Mouse (Mus musculus): ENCODE data around the gene Nup160. TPM values are rescaled to one million over a fixed set of nuclear protein-coding genes. Genes with fewer than 3 reads are reported as not detected.

Nup160 gene
- polyA plus RNA-seq, 1 experiment = 28.0 TPM

DNA sequence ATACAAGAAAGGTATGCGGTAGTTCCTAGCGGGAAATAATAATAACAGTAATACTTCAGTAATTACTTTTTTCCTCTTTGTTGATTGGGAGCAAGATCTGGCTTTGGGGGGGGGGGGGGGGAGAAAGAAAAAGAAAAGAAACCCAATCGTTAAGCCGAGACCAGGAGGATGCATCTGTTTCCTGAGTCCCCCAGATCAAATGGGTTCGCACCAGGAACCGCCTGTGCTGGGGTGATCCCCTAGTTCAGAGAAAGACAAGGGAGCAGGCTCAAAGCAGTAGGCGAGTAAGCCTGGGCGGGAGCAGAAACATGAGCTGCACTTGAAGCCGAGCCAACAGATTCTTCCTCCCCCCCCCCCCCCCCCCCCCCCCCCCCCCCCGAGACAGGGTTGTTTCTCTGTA is 24.9 kb upstream of the Nup160 start:
- H3K27ac ChIP-seq (ENCODE audit: control insufficient read depth, insufficient read depth, low read depth, low read length) = no peak overlapping the region
- H3K27me3 ChIP-seq (ENCODE audit: control insufficient read depth, insufficient read depth, low read length) = no peaks in the 10 kb centered on the region
- no peaks in the 10 kb centered on the region for H3K4me1 ChIP-seq (ENCODE audit: control insufficient read depth, insufficient read depth, low read length)
- no peak overlapping the region for H3K4me3 ChIP-seq (ENCODE audit: control insufficient read depth, low read depth, low read length)
- TF ChIP-seq CTCF (IDR thresholded peaks at IDR 0.05; ENCODE audit: control insufficient read depth, insufficient read depth, insufficient replicate concordance, low read depth, low read length) = no peak
- no peak for TF ChIP-seq POLR2A (IDR thresholded peaks at IDR 0.05; ENCODE audit: control insufficient read depth, low read depth, low read length)
- H3K36me3 ChIP-seq (ENCODE audit: control insufficient read depth, insufficient read depth, low read length) = no peaks in the 10 kb centered on the region

DNA sequence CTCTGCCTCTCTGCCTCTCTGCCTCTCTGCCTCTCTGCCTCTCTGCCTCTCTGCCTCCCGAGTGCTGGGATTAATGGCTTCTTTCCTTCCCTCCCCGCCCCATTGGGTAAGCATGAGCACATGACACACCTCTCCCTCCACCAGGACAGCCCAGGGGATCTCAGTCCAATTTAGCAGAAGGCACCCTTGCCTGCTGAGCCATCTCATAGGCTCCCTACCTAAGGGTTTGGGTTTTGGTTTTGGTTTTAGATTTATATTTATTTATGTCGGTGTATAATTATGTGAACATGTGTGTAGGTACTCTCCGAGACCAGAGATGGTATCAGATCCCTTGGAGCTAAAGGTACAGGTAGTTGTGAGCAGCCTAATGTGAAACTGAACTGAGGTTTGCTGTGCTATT is 24.0 kb upstream of the Nup160 start:
- no peak for TF ChIP-seq CTCF (IDR thresholded peaks at IDR 0.05; ENCODE audit: control insufficient read depth, insufficient read depth, insufficient replicate concordance, low read depth, low read length)
- no peak for TF ChIP-seq POLR2A (IDR thresholded peaks at IDR 0.05; ENCODE audit: control insufficient read depth, low read depth, low read length)
- Histone ChIP-seq H3K4me3 (ENCODE audit: control insufficient read depth, low read depth, low read length) (no peak overlapping the region), H3K4me1 (ENCODE audit: control insufficient read depth, insufficient read depth, low read length) (no peaks in the 10 kb centered on the region), H3K27ac (ENCODE audit: control insufficient read depth, insufficient read depth, low read depth, low read length) (no peak overlapping the region), H3K27me3 (ENCODE audit: control insufficient read depth, insufficient read depth, low read length) (no peaks in the 10 kb centered on the region), H3K36me3 (ENCODE audit: control insufficient read depth, insufficient read depth, low read length) (no peaks in the 10 kb centered on the region)

DNA sequence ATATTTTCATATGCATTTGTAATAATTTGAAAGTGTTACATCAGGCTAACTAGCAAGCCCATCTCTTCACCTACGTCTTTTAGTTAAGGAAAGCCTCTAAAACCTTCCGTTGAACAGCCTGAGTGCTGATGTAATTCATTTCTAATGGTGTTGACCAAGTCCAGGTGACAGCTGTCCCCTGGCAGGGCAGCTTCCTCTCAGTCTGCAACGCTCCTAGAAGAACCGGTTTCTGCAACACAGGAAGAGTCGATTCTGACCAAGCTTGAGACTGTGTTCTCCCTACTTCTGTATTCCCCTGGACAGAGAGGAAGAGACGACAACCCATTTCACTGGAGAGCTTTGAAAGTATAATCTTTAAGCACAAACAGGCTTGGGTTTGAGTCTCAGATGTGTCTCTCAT is 21.6 kb upstream of the Nup160 start:
- H3K36me3 ChIP-seq (ENCODE audit: control insufficient read depth, insufficient read depth, low read length) = no peaks in the 10 kb centered on the region
- H3K4me3 ChIP-seq (ENCODE audit: control insufficient read depth, low read depth, low read length) = no peak overlapping the region
- no peak overlapping the region for H3K27ac ChIP-seq (ENCODE audit: control insufficient read depth, insufficient read depth, low read depth, low read length)
- H3K4me1 ChIP-seq (ENCODE audit: control insufficient read depth, insufficient read depth, low read length) = no peaks in the 10 kb centered on the region
- no peaks in the 10 kb centered on the region for H3K27me3 ChIP-seq (ENCODE audit: control insufficient read depth, insufficient read depth, low read length)
- TF ChIP-seq CTCF (IDR thresholded peaks at IDR 0.05; ENCODE audit: control insufficient read depth, insufficient read depth, insufficient replicate concordance, low read depth, low read length) (no peak), POLR2A (IDR thresholded peaks at IDR 0.05; ENCODE audit: control insufficient read depth, low read depth, low read length) (no peak)

GRCm38 (mm10) chr2:90658613-90659012 is 18.4 kb upstream of the Nup160 start:
- H3K4me1 ChIP-seq (ENCODE audit: control insufficient read depth, insufficient read depth, low read length) = no peaks in the 10 kb centered on the region
- no peak for TF ChIP-seq CTCF (IDR thresholded peaks at IDR 0.05; ENCODE audit: control insufficient read depth, insufficient read depth, insufficient replicate concordance, low read depth, low read length)
- no peak for TF ChIP-seq POLR2A (IDR thresholded peaks at IDR 0.05; ENCODE audit: control insufficient read depth, low read depth, low read length)
- no peaks in the 10 kb centered on the region for H3K36me3 ChIP-seq (ENCODE audit: control insufficient read depth, insufficient read depth, low read length)
- no peak overlapping the region for H3K27ac ChIP-seq (ENCODE audit: control insufficient read depth, insufficient read depth, low read depth, low read length)
- no peak overlapping the region for H3K4me3 ChIP-seq (ENCODE audit: control insufficient read depth, low read depth, low read length)
- H3K27me3 ChIP-seq (ENCODE audit: control insufficient read depth, insufficient read depth, low read length) = no peaks in the 10 kb centered on the region

DNA sequence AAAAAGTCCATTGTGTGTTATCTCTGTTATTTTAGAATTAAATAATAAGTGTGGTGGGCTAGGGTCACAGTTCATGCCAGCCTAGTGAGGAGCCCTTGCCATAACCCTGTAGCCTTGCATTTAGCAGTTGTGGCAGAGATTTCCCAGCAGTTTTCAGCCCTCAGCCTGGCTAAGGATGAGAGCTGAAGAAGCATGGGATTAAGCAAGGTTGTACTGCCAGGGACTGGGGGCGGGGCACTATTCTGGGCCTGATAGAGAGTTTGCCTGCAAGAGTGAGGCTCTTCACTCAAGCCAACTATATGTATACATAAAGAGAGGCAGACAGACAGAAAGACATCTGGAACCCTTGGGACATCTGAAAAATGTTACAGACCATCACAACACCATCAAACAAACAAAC is 18.0 kb upstream of the Nup160 start:
- Histone ChIP-seq H3K4me3 (ENCODE audit: control insufficient read depth, low read depth, low read length) (no peak overlapping the region), H3K27me3 (ENCODE audit: control insufficient read depth, insufficient read depth, low read length) (no peaks in the 10 kb centered on the region), H3K36me3 (ENCODE audit: control insufficient read depth, insufficient read depth, low read length) (no peaks in the 10 kb centered on the region), H3K27ac (ENCODE audit: control insufficient read depth, insufficient read depth, low read depth, low read length) (no peak overlapping the region), H3K4me1 (ENCODE audit: control insufficient read depth, insufficient read depth, low read length) (no peaks in the 10 kb centered on the region)
- TF ChIP-seq CTCF (IDR thresholded peaks at IDR 0.05; ENCODE audit: control insufficient read depth, insufficient read depth, insufficient replicate concordance, low read depth, low read length) (no peak), POLR2A (IDR thresholded peaks at IDR 0.05; ENCODE audit: control insufficient read depth, low read depth, low read length) (no peak)

DNA sequence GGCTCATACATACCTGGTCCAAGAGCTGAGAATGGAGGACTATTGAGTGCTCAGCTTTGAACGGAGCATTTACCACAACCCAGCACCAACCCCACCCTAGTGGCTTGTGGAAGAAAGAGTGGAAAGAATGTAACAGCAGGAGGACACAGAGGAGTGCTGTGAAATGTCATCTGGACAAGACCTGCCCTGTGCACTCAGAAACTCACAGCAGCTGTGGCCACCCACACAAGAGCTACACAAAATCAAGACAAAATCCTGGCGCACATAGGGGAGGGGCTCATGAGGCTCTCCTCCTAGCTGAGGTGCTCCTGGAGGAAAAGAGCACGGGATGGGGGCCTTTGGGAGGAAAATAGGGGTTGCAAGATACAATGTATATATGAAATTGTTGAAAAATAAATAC is 17.4 kb upstream of the Nup160 start:
- TF ChIP-seq CTCF (IDR thresholded peaks at IDR 0.05; ENCODE audit: control insufficient read depth, insufficient read depth, insufficient replicate concordance, low read depth, low read length) (no peak), POLR2A (IDR thresholded peaks at IDR 0.05; ENCODE audit: control insufficient read depth, low read depth, low read length) (no peak)

GRCm38 (mm10) chr2:90660947-90661346 is 16.1 kb upstream of the Nup160 start:
- Histone ChIP-seq H3K4me3 (ENCODE audit: control insufficient read depth, low read depth, low read length) (no peak overlapping the region), H3K36me3 (ENCODE audit: control insufficient read depth, insufficient read depth, low read length) (no peaks in the 10 kb centered on the region), H3K27ac (ENCODE audit: control insufficient read depth, insufficient read depth, low read depth, low read length) (no peak overlapping the region), H3K27me3 (ENCODE audit: control insufficient read depth, insufficient read depth, low read length) (no peaks in the 10 kb centered on the region), H3K4me1 (ENCODE audit: control insufficient read depth, insufficient read depth, low read length) (no peaks in the 10 kb centered on the region)
- TF ChIP-seq POLR2A (IDR thresholded peaks at IDR 0.05; ENCODE audit: control insufficient read depth, low read depth, low read length) (no peak), CTCF (IDR thresholded peaks at IDR 0.05; ENCODE audit: control insufficient read depth, insufficient read depth, insufficient replicate concordance, low read depth, low read length) (no peak)

More for the DNA sequence above, 17.4 kb upstream of the Nup160 start:
- H3K4me1 ChIP-seq (ENCODE audit: control insufficient read depth, insufficient read depth, low read length) = no peaks in the 10 kb centered on the region
- H3K4me3 ChIP-seq (ENCODE audit: control insufficient read depth, low read depth, low read length) = no peak overlapping the region
- no peaks in the 10 kb centered on the region for H3K36me3 ChIP-seq (ENCODE audit: control insufficient read depth, insufficient read depth, low read length)
- H3K27ac ChIP-seq (ENCODE audit: control insufficient read depth, insufficient read depth, low read depth, low read length) = no peak overlapping the region
- no peaks in the 10 kb centered on the region for H3K27me3 ChIP-seq (ENCODE audit: control insufficient read depth, insufficient read depth, low read length)

GRCm38 (mm10) chr2:90661426-90661825 is 15.6 kb upstream of the Nup160 start:
- H3K27ac ChIP-seq (ENCODE audit: control insufficient read depth, insufficient read depth, low read depth, low read length) = no peak overlapping the region
- H3K27me3 ChIP-seq (ENCODE audit: control insufficient read depth, insufficient read depth, low read length) = no peaks in the 10 kb centered on the region
- no peaks in the 10 kb centered on the region for H3K36me3 ChIP-seq (ENCODE audit: control insufficient read depth, insufficient read depth, low read length)
- TF ChIP-seq CTCF (IDR thresholded peaks at IDR 0.05; ENCODE audit: control insufficient read depth, insufficient read depth, insufficient replicate concordance, low read depth, low read length) (no peak), POLR2A (IDR thresholded peaks at IDR 0.05; ENCODE audit: control insufficient read depth, low read depth, low read length) (no peak)
- no peak overlapping the region for H3K4me3 ChIP-seq (ENCODE audit: control insufficient read depth, low read depth, low read length)
- no peaks in the 10 kb centered on the region for H3K4me1 ChIP-seq (ENCODE audit: control insufficient read depth, insufficient read depth, low read length)
